Mouse (Mus musculus): ENCODE measurements around the gene Odr4.

DNA sequence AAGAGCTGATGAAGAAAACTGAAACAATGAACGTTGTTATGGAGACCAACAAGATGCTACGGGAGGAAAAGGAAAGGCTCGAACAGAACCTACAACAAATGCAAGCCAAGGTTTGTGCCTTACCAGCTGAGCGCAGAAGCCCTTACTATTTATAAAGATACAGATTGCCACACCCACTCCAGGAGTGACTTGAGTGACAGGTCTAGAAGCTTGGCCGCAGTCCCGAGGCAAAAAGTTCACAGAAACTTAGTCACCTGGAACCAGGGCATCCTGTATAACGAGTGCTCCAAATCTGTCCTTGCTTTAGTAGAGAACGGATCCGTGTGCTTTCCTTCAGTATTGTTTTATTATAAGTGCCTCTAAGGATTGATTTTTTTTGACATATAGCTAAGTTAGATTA lies 32.8 kb upstream of the Odr4 start:
- TF ChIP-seq POLR2A (IDR thresholded peaks at IDR 0.05; ENCODE audit: extremely low read depth, insufficient read depth, low read length) (no peak), CTCF (IDR thresholded peaks at IDR 0.05; ENCODE audit: low read depth, low read length) (no peak)
